Mouse (Mus musculus) adrenal gland, adult 10 weeks (tissue): ENCODE data around the gene Ercc6l2. TPM values are rescaled to one million over a fixed set of nuclear protein-coding genes. Genes with fewer than 3 reads are reported as not detected.

ENCODE experiments used
- polyA plus RNA-seq: library from polyadenylated mRNA; stranded (reverse); fragments of 350-450 nt; fragmentation: Illumina TruSeq; extraction: RNeasy Lipid Tissue Mini Kit (QIAGEN cat#74804); gene quantifications from one replicate; pipeline ENCODE4 v1.2.3, GENCODE M21; 2014; ENCODE audit warnings: low read depth, low replicate concordance

The Ercc6l2 gene
- 104 TPM for polyA plus RNA-seq

GRCm38 (mm10) chr13:63814746-63815681, at the start of gene Ercc6l2:
Gene Ercc6l2, plus strand, starts transcription at chr13:63815240.

Other genes starting within 250 kb of the Ercc6l2 start
- gene Ptch1, start 241.6 kb upstream of the Ercc6l2 start, polyA plus RNA-seq = 30.9 TPM